Mouse (Mus musculus) brain, embryonic 14.5 days (tissue): ENCODE results near the gene P3h4. TPM values are rescaled to one million over a fixed set of nuclear protein-coding genes. Genes with fewer than 3 reads are reported as not detected.

Experiments
- DNase-seq: peaks from one replicate; pipeline ENCODE4 v3.0.0-alpha.2; 2011; ENCODE audit warnings: low read depth
- CTCF ChIP-seq: fragments of 200-500 bp; IDR thresholded peaks from 2 replicates; pipeline ENCODE4 v1.5.1; 2012; ENCODE audit warnings: inconsistent platforms, mild to moderate bottlenecking, moderate library complexity, borderline replicate concordance; ENCODE audit not compliant: insufficient read depth, insufficient read length; ENCODE audit errors: extremely low read depth
- POLR2A ChIP-seq: fragments of 200-500 bp; IDR thresholded peaks from 2 replicates; pipeline ENCODE4 v1.6.1; 2012; ENCODE audit warnings: mild to moderate bottlenecking, inconsistent platforms, borderline replicate concordance; ENCODE audit not compliant: poor library complexity, insufficient read depth, insufficient read length, severe bottlenecking; ENCODE audit errors: extremely low read depth
- polyA plus RNA-seq: library from polyadenylated mRNA; depleted of rRNA; stranded (reverse); fragments of >200 nt; gene quantifications from 2 replicates; pipeline ENCODE4 v1.2.3, GENCODE M21; 2012

Gene P3h4
- polyA plus RNA-seq, 1 experiment, result 21.1 TPM

DNA sequence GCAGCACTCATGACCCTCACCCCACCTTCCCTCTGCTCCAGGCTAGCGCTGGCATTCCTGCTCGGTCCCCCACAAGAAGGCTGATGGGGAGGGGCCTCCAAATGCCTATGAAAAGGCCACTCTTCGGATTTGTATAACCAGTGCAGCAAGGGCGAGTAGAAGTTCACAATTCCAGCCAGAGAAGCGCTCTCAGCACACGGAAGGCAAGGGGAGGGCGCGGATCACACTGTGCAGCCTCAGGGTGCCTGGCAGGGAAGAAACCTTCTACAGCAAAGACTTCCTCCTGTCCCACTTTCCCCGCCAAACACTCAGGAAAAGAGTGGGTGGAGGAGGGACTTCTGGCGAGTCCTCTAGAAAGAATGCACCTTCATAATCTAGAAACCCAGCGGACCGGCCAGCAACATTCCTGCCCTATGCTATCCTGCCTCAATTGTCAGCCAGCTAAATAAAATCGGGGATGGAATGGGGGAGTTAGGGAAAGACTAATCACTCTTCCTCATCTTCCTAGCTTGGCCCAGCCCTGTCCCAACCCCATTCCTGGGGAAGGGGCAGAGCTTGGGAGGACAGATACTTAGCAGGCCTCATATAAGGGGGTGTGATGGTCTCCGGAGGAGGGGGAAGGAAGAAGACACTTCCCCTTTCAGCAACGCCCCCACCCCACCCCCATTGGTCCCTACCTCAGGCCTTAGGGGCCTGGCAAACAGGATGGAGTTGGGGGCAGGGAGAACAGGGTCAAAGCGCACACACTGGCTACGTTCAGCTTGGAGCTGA lies 18.6 kb downstream of the P3h4 start:
- no peak for TF ChIP-seq POLR2A
- TF ChIP-seq CTCF, result no peak
- no peak for DNase-seq

DNA sequence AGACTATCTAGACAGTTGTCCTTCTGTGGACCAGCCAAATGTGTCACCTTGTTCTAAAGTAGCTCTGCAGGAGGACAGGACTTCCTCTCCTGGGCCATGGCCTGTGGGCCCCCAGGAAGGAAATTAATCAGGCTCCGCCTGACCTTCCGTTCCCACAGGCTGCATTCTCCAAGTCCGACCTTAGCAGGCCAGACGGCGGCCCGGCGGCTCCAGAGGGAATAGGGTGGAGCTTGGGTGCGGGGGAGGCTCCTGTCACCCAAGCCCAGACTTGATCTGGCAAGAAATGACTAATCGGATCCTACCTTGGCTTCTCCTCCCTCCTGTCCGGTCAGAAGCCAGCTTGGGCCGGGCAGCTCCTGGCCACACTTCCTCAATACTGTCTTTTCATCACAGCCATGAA lies 19.4 kb downstream of the P3h4 start:
- TF ChIP-seq POLR2A (no peak), CTCF (no peak)
- no peak for DNase-seq

DNA sequence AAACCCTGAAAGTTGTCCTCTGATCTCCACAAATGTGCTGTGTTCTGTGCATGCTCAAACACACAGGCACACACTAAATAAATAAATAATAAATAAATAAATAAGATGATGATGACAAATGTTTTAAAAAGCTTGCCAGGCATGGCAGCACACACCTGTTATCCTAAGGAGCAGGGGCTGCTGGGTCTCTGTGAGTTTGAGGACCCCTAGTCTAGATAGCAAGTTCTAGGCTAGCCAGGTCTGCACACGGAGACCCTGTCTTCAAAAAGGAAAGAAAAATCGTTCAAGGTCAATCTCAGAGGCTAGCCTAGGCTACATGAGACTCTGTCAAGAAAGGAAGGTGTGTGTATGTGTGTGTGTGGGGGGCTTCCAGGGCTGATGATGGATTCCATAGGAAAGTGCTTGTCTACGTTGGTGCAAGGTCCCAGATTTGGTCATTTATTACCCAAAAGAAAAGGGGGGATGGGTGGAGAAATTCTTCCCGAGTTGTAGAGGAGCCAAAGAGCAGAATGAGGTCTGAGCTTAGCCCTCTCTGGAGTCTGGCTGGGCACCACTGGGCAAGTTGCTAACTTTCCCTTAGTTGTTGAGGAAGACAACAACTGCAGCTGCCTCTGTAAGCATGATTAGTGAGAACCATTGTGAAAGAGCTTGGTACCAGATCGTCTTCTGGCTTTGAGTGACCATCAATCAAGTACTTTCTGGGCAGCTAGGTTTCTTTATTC lies 20.1 kb downstream of the P3h4 start:
- no peak for DNase-seq
- TF ChIP-seq CTCF, result no peak
- TF ChIP-seq POLR2A, result no peak

DNA sequence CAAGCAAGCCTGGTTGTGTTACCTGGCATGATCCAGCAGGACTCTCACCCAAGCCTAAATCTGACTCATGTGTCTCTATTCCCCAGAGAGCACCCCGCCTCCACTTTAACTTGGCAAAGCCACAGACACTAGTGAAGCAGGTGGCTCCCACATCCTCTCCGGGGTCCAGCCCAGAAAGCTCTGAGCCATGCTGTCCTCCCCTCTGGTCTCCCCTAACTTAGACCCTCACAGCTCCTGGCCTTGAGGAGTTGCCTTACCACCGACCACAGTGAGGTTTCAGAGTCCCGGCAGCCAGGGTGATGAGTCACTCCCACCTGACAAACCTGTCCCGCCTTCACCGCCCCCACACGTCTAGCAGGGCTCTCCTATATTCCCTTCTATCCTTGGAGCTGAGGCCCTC lies 20.9 kb downstream of the P3h4 start:
- TF ChIP-seq POLR2A (no peak), CTCF (no peak)

DNA sequence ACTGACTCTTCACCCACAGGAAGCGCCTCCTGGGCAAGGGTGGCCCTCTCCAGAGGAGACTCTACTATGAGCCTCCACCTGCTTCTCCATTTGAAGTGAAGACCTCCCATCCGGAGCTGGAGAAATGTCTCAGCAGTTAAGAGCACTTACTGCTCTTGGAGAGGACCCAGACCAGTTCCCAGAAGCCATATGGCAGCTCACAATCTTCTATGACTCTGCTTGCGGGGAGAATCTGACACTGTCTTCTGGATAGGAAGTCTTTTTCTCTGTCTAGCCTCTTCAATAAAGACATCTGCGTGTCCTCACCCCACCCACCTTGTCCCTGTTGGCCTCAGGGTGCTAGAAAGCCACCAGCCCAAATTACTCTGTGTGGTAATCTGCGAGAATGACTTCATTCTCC lies 21.7 kb downstream of the P3h4 start:
- TF ChIP-seq POLR2A (no peak), CTCF (no peak)
- no peak for DNase-seq

More for the DNA sequence above, 20.9 kb downstream of the P3h4 start:
- DNase-seq, result no peak

DNA sequence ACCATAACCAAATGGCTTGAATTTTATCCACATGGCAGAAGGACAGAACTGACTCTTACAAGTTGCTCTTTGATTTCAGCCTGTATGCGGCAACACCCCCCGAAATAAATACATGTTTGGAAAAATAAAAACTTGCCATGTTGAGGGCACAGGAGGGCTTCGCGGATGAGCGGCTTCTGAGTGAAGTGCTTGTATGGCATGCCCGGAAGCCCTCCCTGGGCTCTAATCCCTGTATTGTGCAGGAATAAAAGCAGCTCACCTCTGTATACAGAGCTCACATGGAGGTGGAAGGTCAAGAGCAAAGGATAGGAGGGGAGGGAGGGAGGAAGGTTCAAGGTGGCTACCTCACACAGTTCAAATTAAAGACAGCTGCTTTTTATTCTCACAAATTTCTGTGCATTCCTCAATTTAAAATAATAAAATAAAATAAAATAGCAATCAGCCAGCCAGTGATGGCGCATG lies 22.7 kb downstream of the P3h4 start:
- no peak for TF ChIP-seq CTCF
- DNase-seq, result no peak

DNA sequence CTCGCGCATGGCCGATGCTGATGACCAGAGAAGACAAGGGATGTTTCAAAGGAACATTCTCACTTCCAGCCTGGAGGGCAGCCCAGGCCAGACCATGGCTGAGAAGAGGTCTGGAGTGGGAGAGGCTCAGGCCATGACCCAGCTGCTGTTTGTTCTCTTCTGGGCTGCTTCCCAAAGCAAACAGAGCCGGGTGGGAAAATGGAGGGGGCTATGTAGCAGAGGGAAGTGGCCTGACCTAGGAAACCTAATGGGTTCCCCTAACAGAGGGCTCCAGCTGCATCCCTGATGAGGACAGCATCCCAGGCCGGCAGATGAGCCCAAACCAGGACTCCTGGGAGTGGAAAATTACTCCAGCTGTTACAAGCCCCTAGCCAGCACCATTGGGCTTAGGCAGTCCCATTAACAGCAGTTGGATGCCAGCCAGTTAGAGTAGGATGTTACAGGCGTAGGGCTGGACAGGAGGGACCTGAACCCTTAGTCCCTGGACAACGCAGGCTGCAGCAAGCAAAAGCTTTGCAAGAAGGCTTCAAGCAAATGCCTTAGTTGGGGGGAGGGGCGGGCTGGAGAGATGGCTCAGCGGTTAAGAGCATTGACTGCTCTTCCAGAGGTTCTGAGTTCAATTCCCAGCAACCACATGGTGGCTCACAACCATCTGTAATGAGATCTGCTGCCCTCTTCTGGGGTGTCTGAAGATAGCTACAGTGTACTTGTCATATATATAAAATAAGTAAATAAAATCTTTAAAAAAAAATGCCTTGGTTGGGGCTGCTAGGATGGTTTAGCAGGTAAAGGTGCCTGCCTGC lies 23.4 kb downstream of the P3h4 start:
- no peak for TF ChIP-seq POLR2A
- TF ChIP-seq CTCF, result no peak
- peak; percentile 51 for DNase-seq

DNA sequence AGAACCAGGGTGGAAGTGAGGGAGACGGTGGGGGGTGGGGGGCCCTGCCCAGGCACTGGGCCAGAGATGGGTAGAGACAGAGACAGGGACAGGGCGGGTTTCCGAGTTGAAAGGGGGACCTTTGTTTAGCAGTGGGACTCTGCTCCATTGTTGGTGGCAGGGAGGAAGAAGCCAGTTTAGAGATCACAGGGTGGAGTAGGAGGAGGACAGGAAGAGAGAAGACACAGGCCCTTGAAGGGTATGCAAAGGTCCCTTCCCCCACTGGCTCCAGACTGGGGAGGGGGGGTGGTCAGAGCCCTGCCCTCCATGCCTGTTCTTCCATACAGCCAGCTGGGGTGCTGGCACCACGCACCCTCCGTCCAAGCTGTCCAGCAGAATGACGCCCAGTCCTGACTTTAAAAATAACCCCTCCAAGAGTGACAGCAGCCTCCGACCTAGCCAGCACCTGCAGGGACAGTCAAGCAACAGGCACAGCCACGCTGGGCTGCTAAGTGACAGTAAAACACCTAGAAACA lies 24.6 kb downstream of the P3h4 start:
- DNase-seq, result no peak
- no peak for TF ChIP-seq POLR2A
- no peak for TF ChIP-seq CTCF

DNA sequence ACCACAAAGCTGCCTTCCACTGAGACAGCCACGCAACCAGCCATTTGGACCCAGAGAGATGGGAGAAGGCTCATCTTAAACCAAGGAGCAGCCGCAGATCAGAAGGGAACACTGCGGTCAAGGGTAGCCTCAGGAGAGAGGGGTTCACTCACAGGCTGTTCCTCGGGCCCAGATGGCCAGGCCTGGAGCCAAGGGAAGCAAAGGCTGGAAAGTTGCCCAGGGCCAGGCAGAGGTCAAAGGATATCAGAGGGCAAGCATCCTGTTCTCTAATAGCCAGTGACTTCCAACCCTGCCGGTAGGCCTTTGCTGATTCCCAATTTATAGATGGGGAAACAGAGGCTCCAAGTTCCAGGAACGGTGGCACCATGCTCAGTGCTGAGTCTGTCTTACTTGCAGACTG lies 26.0 kb downstream of the P3h4 start:
- no peak for TF ChIP-seq CTCF
- DNase-seq, result no peak

DNA sequence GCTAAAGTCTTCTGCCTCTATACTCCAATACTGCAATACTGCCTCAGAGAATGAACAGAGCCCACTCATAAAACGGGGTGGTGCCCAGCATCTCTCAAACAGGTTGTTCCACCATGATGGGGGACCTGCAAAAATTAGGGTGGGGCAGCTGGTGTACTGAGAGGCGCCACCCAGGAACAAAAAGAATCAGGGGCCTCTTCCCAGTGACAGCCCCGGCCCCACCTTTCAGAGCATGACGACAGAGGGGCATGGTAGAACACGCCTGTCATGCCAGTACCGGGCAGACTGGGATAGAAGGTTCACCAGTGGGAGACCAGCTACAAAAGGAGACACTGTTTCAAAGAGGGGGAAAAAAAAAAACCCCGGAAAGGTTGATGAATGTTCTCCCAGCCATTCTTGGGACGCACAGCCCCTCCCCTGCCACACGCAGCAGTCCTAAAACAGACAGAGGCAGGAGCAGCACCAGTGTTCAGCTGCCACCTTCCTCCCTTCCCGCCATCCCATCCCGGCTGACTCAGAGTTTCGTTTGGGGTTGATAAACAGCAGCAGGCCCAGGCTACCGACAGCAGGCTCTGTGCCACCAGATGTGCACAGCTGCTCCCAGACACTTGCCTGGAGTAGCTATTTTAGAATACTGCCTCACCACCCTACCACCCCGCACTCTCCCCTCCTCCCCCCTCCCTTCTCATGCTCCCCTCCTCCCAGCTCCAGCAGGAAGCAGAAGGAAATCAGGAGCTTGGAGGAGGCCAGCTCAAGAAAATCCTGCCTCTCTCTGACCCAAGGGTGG lies 26.9 kb downstream of the P3h4 start:
- peak; percentile 48 for DNase-seq
- TF ChIP-seq POLR2A (no peak), CTCF (no peak)

DNA sequence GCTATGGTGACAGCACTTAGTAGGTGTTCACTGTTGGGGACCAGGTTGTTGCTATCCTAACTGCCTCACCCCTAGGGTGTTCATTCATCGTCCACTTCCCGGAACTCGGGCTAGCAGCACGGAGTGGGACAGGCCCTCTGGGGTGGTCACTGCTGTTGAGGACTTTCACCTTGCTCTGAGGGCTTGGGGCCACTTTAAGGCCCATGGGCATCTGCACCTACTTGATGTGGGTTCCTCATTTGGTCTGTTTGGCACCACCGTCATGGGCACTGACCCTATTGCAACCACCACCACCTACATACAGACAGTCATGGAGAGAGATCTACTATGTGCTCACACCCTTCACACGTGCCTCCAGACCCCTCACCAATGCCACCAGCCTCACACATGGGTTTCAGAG lies 27.5 kb downstream of the P3h4 start:
- no peak for DNase-seq
- no peak for TF ChIP-seq CTCF
- TF ChIP-seq POLR2A, result no peak
